Mouse (Mus musculus) naive thymus-derived CD4-positive, alpha-beta T cell, adult 2 months (primary cell): ENCODE measurements around the gene Nutf2-ps1.
A peak's percentile ranks its signal among the peaks of the same experiment; 100 is the strongest.

Experiments
- DNase-seq: peaks from one replicate; pipeline ENCODE4 v3.0.0-alpha.2; 2011; ENCODE audit warnings: low read depth

The Nutf2-ps1 gene

GRCm38 (mm10) chr19:53571056-53571455, 17.8 kb downstream of the Nutf2-ps1 start:
- DNase-seq: no peak

GRCm38 (mm10) chr19:53568553-53568952, 20.3 kb downstream of the Nutf2-ps1 start:
- DNase-seq: no peak

GRCm38 (mm10) chr19:53567864-53568263, 21.0 kb downstream of the Nutf2-ps1 start:
- no peak for DNase-seq

GRCm38 (mm10) chr19:53565565-53566277, 23.1 kb downstream of the Nutf2-ps1 start:
- no peak for DNase-seq

- no peak for DNase-seq
Measured at GRCm38 (mm10) chr19:53564174-53564573, 24.7 kb downstream of the Nutf2-ps1 start.

- DNase-seq: no peak
Measured at GRCm38 (mm10) chr19:53560436-53560835, 28.4 kb downstream of the Nutf2-ps1 start.

- no peak for DNase-seq
Measured at GRCm38 (mm10) chr19:53557267-53557936, 31.5 kb downstream of the Nutf2-ps1 start.

- DNase-seq: no peak
Measured at GRCm38 (mm10) chr19:53556841-53557240, 32.0 kb downstream of the Nutf2-ps1 start.

- DNase-seq: no peak
Measured at GRCm38 (mm10) chr19:53554981-53555616, 33.8 kb downstream of the Nutf2-ps1 start.

- no peak for DNase-seq
Measured at GRCm38 (mm10) chr19:53554402-53554801, 34.5 kb downstream of the Nutf2-ps1 start.

GRCm38 (mm10) chr19:53552795-53553194, 36.1 kb downstream of the Nutf2-ps1 start:
- DNase-seq: no peak

- DNase-seq: no peak
Measured at GRCm38 (mm10) chr19:53552216-53552786, 36.6 kb downstream of the Nutf2-ps1 start.

GRCm38 (mm10) chr19:53550972-53551371, 37.9 kb downstream of the Nutf2-ps1 start:
- no peak for DNase-seq

- no peak for DNase-seq
Measured at GRCm38 (mm10) chr19:53547597-53547996, 41.3 kb downstream of the Nutf2-ps1 start.

GRCm38 (mm10) chr19:53544923-53545561, 43.8 kb downstream of the Nutf2-ps1 start:
- DNase-seq: no peak

- DNase-seq: no peak
Measured at GRCm38 (mm10) chr19:53543602-53544001, 45.3 kb downstream of the Nutf2-ps1 start.

GRCm38 (mm10) chr19:53539296-53539695, 49.6 kb downstream of the Nutf2-ps1 start:
- DNase-seq: peak; percentile 64

- no peak for DNase-seq
Measured at GRCm38 (mm10) chr19:53538796-53539195, 50.1 kb downstream of the Nutf2-ps1 start.
